Mouse (Mus musculus) embryo, embryonic 10 days (tissue): ENCODE results near the gene Ddah2.

Source experiments
- DNase-seq: peaks from one replicate; pipeline ENCODE4 v3.0.0-alpha.2; 2015; ENCODE audit warnings: low spot score

Ddah2 gene

GRCm38 (mm10) chr17:35077285-35077684 is 18.4 kb downstream of the Ddah2 start:
- no peak for DNase-seq

GRCm38 (mm10) chr17:35077786-35078233 is 19.0 kb downstream of the Ddah2 start, which contains the start of gene Ly6g6d:
Gene Ly6g6d (minus strand): TSS chr17:35078065.
- DNase-seq, result peak; percentile 75

GRCm38 (mm10) chr17:35079778-35080177 is 20.9 kb downstream of the Ddah2 start:
- no peak for DNase-seq

GRCm38 (mm10) chr17:35080248-35080647 is 21.4 kb downstream of the Ddah2 start:
- no peak for DNase-seq

GRCm38 (mm10) chr17:35080710-35081109 is 21.9 kb downstream of the Ddah2 start:
- DNase-seq, result no peak

- DNase-seq, result no peak
These were observed 24.2 kb downstream of the Ddah2 start for GRCm38 (mm10) chr17:35082841-35083576.

GRCm38 (mm10) chr17:35083929-35084497 is 25.2 kb downstream of the Ddah2 start:
- no peak for DNase-seq

- no peak for DNase-seq
These were observed 26.5 kb downstream of the Ddah2 start, which contains the start of gene Ly6g6f for GRCm38 (mm10) chr17:35085208-35085865. Gene Ly6g6f (minus strand): TSS chr17:35085610.

- no peak for DNase-seq
These were observed 29.3 kb downstream of the Ddah2 start for GRCm38 (mm10) chr17:35088151-35088550.

GRCm38 (mm10) chr17:35088825-35089644 is 30.2 kb downstream of the Ddah2 start, which contains the start of gene Abhd16a:
Gene Abhd16a (plus strand): TSS chr17:35089263.
- peak; percentile 98 for DNase-seq

GRCm38 (mm10) chr17:35090166-35090932 is 31.5 kb downstream of the Ddah2 start:
- no peak for DNase-seq

GRCm38 (mm10) chr17:35092403-35093198 is 33.8 kb downstream of the Ddah2 start:
- no peak for DNase-seq

GRCm38 (mm10) chr17:35094475-35095365 is 35.9 kb downstream of the Ddah2 start:
- no peak for DNase-seq

- no peak for DNase-seq
These were observed 37.8 kb downstream of the Ddah2 start for GRCm38 (mm10) chr17:35096597-35096996.

- DNase-seq, result no peak
These were observed 38.4 kb downstream of the Ddah2 start for GRCm38 (mm10) chr17:35097164-35097655.

GRCm38 (mm10) chr17:35100196-35100765 is 41.4 kb downstream of the Ddah2 start:
- no peak for DNase-seq

- DNase-seq, result no peak
These were observed 42.3 kb downstream of the Ddah2 start for GRCm38 (mm10) chr17:35101161-35101560.

GRCm38 (mm10) chr17:35102299-35102698 is 43.5 kb downstream of the Ddah2 start:
- no peak for DNase-seq

GRCm38 (mm10) chr17:35103221-35103690 is 44.4 kb downstream of the Ddah2 start:
- no peak for DNase-seq
